Mouse (Mus musculus) cerebellum, adult 8-10 months (tissue): Measurements from ENCODE around the gene Eid2.
"Not testable (repeated sequence)": the region's sequence is repeated elsewhere in the genome, so short reads cannot be mapped to it uniquely, and the experiment has no call there.

Experiments
- DNase-seq: peaks from one replicate; pipeline ENCODE4 v3.0.0; 2022

Eid2 gene

DNA sequence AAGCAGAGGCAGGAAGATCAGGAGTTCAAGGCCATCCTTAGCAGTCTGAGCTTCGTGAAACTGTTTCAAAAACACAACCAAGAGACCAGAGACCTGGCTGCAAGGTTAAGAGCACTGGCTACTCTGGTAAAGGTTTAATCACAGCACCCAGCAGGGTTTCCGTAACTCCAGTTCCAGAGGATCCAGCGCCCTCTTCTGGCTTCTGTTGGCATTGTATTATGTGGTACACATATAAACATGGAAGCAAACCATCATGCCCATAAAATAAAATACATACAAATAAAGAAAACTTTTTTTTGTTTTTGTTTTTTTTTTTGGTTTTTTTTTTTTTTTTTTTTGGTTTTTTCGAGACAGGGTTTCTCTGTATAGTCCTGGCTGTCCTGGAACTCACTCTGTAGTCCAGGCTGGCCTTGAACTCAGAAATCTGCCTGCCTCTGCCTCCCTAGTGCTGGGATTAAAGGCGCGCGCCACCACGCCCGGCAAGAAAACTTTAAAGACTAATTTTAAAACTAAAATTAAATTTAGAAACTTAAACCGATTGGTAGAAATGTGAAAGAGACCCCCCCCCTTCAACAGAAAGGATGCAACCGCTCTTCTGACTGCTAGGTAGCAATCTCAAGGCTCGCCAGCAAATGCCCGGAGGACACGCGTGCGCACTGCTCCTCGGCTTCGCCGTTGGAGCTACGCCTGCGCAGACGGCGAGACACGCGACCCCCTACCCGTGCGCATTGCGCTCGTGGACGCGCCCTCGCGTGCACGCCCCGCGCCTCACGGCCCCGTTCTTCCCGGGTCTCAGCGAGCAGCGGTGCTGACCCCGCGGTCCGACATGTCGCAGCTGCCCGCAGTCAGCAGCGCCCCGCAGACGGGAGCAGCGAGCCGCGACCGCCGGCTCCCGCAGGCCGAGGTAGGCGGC lies at the start of gene Eid2:
Gene Eid2, plus strand, starts transcription at position 753 of the 913 bp plus-strand sequence.
- peak; percentile 90 for DNase-seq

DNA sequence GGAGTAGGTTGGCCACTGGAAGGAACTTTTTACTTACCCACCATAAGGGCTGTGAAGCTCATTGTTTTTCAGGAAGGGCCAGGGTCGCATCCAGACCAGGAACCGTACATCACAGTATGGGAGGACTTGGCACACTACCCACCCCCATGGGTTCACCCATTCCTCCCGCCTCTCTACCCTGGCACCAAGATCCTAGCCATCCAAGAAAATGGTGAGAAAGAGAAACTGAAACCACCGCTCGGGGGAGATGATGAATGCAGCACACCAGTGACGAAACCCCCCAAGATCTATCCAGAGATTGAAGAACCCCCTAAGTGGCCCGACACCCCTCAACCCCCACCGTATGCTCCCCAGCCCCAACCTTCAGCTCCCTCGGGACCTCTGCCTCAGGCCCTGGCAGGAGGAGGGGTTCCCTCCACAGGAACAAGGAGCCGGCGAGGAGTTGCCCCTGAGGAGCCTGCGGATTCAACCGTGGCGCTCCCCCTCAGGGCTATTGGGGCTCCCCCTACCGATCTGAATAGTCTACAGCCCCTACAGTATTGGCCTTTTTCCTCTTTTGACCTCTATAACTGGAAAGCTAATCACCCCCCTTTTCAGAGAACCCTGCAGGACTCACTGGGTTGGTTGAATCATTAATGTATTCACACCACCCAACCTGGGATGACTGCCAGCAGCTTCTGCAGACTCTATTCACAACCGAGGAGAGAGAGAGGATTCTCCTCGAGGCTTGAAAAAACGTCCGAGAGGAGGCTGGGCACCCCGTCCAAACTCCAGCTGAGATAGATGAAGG lies 48.5 kb upstream of the Eid2 start:
- DNase-seq = peak; percentile 20

DNA sequence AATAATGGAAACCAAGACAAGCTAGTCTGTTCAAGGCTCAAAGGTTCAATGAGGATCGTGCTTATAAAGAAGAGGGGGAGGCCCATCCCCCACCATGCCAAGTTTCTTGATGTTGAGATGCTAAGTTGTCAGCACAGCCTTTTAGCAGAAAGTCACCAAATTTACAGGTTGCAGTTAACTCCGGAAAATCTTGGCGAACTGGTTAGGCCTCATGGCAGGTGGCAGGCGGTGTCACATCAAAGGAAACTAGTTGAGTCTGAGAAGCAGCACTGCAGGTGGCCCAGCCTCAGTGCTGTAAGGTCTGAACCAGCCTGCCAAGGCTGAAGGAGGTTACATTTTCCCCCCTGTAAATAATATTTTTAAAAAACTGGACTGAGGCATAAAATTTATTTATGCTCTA lies 40.8 kb upstream of the Eid2 start:
- not testable (repeated sequence) for DNase-seq

DNA sequence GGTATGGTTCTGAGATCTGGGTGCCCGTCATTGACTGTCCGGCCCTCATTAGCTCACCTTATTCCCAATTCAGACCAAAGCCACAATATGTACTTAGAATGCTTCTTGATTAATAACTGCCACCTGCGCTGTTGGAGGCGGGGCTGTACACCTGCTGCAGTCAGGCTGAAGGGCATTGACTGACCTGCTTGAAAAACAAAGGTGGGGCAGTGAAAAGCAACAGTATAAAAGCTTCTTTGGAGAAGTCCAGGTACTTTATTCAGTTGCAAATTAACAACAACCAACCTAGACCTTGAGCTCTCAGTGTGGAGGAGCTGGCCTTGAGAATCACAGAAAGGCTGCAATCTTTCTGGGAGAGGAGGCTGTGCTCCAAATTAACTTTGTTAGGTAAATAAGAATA lies 40.3 kb upstream of the Eid2 start:
- not testable (repeated sequence) for DNase-seq

DNA sequence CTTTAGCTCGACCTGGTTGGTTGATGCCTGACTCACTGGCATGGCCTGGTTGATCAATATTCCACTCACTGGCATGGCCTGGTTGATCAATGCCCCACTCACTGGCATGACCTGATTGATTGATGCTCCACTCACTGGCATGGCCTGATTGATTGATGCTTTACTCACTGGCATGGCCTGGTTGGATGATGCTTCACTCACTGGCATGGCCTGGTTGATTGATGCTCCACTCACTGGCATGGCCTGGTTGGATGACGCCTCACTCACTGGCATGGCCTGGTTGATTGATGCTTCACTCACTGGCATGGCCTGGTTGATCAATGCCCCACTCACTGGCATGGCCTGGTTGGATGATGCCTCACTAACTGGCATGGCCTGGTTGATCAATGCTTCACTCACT lies 23.7 kb upstream of the Eid2 start:
- DNase-seq = not testable (repeated sequence)

DNA sequence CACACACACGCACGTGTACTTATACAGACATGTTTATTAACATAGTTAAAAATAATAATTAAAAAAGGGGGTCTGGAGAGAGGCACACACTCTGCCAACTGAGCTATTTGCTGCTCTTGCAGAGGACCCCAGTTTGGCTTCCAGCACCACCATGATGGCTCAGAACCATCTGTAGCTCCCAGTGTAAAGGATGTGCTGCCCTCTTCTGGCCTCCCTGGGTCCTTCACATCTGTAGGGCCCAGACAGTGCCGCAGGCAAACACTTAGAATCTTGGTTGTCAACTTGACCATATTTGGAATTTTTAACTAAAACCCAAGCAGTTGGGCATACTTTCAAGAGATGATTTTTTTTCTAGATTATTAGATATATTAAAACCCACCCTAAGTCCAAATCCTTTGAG lies 18.7 kb upstream of the Eid2 start:
- no peak for DNase-seq

DNA sequence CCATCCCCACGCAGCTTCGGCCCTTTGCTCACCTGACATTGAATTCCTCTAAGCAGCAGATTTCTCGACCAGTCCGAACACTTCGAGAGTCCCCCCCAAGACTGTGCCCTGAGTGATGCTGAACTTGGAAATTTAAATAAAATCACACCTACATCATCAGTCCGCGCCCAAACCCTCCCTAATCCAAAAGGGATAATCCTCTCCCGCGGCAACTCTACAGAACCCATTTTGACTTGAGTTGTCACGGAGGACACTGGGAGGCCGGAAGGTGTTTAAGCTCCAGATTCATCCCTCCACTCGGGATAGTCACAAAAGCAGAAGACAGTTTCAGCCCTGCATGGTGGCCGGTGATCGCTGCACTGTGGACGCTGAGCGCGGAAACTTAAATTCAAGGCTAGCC lies 15.7 kb upstream of the Eid2 start:
- DNase-seq = no peak

DNA sequence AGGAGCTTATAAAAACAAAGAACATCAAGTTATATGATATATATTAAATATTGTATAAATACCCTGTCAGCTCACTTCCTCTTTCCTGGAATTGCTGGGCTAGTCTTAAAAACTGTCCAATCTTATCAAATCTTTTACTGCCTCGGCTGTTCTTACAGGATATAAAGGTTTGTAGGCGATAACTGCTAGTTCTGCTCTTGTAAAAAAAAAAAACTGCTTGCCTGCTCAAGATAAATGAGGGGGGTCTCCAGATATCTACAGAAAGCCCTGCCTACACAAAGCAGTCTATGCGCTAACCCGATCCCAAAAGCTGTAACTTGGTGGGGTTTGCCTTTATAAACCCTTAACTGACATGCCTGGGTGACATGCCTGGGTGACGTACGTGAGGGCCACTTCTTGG lies 13.1 kb upstream of the Eid2 start:
- no peak for DNase-seq

DNA sequence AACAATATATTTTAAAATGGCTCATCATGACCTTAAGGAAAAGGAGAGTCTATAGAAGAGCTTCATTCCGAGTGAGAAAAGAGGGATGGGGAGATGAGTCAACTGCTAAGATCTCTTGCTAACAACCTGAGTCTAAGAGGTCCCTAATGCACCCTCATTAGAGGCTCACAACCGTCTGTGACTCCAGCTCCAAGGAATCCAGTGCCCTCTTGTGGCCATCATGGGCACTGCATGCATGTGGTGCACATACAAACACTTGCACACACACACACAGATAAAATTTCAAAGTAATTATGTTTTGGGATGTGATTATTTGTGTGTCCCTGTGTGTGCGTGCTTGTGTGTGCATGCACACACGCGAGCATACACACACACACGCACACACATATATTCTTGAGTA lies 12.2 kb upstream of the Eid2 start:
- DNase-seq = no peak

DNA sequence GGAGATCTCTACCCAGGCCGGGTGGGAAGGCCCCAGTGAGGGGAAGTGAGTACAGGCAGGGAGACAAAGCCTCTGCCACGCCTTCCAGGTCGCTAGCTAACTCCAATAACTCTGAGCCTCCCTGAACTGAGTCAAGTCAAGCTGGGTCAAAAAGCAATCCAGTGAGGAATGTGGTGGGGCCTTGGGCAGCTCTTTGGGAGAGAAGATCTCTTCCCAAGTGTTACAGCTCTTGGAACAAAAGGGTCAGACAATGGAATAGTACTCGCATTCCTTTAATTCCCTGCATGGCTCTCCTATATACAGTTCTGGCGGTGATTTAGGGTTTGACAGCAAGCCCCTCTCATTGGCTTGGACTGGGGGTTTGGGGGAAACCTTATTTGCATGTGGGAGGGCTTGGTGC lies 4.8 kb upstream of the Eid2 start:
- DNase-seq = no peak

DNA sequence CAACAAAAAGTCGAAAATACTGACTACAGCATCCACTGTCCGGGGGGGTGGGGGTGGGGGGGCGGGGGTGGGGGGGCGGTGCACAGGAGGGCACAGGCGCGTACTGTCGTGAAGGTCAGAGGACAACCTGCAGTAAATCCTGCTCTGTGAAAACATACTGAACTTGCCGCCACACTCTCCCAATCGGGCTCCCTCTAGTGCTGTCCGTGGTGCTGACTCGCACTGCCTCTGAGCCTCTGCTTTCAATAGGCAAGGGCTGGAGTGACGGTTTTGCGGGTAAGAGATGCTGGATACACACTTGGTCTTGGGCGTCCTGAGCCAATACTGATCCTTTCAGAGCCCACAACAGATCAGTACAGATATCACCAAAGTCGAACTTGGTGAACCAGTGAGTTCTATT lies 3.9 kb upstream of the Eid2 start:
- no peak for DNase-seq

DNA sequence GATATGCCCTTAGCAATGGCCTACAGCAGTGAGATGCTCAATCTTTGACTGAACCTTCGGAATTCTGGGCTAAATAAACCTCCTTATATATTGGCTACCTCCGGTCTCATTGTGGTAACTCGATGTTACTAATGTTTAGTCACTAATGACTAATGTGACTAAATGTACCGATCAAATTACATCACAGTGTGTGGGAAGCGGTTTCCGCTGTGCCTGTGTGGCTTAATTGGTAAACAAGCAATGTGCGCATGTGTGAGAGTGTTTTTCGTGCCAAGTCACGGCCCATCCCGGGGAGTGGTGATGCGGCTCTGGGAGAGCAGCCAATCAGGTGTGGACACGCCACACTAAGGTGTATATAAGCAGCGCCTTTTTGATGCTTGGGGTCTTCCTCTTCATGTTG lies 2.3 kb upstream of the Eid2 start:
- no peak for DNase-seq

DNA sequence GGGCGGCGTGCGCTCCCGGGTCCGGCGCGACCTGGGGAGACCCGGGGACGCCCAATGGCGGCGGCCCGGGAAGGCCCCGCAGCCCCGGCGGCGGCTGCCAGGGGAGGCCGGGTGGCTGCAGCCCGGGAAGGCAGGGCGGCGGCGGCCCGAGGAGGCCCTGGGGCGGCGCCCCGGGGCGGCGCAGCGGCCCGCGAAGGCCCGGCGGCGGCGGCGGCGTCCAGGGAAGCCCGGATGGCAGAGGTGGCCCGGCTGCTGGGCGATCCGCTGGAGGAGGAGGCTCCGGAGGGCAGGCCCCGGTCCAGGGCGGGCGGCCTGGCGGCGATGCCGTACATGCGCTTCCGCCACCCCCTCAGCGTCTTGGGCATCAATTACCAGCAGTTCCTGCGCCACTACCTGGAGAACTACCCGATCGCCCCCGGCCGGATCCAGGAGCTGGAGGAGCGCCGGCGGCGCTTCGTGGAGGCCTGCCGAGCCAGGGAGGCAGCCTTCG lies 406 bp downstream of the Eid2 start:
- peak; percentile 58 for DNase-seq

DNA sequence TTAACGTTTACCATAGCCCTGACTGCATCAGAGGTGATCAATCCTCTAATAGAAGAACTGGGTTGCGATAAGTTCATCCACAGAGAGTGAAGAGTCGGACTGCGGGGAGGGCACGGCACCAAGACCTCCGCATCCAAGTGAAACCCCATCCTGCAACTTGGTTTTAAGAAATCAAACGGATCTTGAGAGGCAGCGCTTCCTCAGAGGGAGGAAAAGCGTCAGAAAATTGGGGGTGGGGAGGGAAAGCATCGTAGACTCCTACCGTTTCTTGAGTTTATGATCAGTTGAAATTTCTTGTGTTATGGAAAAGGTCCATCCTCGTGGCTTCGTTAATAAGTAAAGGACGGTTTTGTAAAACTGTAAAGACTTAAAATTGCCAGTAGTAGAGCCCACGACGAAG lies 895 bp downstream of the Eid2 start:
- no peak for DNase-seq

DNA sequence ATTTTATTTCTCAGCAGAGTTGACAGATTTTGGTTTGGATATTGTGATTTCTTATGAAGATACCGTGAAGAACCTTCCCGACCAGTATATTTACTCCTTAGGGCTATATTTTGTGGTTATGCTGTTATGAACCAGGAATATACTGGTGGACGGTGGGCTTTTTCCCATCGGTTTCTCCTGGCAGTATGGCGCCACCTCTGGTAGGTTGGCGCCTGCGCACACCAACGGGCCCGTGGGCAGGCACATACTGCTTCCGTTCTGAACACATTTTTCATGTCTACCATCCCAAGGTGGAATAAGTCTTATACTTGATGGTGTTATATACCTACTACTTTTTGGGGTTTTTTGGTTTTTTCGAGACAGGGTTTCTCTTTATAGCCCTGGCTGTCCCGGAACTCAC lies 1.7 kb downstream of the Eid2 start:
- no peak for DNase-seq

DNA sequence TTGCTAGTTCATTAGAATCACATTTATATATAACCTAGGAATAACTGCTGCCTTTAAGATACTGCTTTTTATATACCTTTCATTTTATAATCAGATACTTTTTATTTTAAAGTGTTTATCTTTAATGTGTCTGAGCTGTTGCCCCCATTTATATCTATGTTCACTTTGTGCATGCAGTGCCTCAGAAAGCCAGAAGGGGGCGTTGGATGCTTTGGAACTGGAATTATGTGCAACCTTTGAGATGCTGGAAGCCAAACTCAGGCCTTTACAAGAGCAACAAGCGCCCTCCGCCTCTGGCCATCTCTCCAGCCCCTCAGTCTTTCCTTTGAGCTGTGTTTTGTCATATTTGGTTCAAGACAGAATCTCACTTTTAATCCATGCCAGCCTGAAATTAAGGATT lies 4.1 kb downstream of the Eid2 start:
- no peak for DNase-seq

DNA sequence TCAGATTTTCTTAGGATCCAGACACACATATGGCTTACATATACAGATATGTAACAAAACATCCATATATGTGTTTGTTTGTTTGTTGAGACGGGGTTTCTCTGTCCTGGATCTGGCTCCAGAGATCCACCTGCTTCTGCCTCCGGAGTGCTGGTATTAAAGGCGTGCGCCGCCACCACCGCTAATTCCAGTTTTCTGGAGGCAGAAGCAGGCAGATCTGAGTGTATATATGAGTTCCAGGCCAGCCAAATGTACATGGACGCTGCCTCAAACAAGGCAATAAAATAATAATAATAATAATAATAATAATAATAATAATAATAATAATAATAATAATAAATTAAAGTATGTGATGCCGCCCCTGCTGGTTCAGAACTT lies 9.5 kb downstream of the Eid2 start:
- no peak for DNase-seq

DNA sequence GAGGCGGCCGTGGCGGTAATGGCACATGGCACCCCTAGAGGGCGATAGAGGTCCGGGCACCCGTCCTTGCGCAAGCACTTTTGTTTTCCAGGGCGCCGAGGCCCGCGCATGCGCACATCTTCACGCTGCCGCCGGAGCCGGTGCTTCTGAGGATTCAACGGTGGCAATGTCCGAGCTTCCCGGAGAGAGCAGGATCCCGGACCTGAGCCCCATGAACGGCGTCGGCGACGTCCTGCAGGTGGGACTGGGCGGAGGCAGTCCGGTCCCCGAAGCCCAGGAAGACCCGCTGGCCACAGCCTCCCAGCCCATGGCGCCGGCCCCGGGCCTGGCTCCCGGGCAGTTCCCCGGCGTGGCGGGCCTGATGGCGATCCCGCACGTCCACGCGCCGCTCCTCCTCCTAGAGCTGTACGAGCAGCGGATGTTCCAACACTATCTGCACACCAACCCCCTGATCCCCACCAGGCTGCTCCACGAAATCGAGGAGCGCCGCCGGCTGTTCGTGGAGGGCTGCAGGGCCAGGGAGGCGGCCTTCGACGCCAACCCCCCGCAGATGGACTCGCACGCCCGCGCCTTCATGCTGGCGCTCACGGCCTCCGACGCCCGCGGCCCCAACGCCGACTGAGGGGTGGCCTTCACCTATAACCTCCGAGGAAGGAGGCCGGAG lies 10.1 kb downstream of the Eid2 start, which contains the start of gene Eid2b:
Gene Eid2b, plus strand, starts transcription at position 125 of the 664 bp plus-strand sequence.
- DNase-seq = peak; percentile 98

DNA sequence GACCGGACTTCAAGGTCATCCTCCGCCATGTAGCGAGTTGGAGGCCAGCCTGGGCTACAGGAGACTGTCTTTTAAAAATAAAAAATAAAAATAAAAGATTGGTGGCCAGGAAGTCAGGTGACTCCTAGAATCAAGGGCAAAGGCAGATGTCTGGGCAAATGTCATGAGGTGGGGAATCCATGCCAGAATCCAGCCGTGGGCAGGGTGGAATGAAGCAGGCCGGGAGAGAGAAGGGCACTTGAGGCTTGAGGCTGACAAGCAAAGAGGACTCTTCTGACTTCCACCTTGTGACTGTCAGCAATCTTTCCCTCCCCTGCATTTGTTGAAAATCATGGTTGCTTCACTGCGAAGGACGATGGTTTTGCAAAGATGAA lies 10.6 kb downstream of the Eid2 start:
- DNase-seq = no peak

DNA sequence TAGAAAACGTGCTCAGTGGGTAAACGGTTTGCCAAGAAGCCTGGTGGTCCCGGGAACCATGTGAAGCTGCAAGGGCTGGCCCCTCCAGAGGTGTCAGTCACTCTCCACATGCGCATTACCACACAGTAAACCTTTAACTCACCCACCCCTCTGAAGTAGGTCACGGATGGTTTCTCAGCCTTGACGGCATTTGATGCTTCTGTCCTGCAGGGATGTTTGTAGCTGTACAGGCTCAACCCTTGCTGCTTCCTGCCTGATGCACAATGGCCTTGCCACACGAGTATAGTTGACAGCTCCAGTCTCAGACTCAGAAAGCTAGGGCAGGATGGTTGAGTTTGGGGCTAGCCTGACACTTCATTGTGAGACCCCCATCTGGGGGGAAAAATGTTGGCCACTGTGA lies 12.9 kb downstream of the Eid2 start:
- no peak for DNase-seq

DNA sequence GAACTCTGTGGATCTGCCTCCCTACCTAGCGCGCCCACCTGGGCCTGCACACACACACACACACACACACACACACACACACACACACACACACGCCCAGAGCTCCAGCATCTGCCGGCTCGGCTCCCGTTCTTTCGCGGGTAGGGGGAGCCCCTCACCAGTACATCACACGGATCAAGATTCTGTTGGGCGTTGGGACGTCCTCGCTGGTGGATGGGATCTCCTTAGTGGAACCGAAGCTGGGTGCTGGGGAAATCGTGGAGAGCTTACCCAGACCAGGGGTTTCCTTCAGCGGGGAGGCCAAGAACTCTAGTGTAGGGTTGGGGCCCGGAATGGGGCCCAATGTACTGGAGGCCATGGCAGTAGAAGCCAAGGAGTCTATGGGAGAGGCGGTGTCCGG lies 22.5 kb downstream of the Eid2 start:
- no peak for DNase-seq

DNA sequence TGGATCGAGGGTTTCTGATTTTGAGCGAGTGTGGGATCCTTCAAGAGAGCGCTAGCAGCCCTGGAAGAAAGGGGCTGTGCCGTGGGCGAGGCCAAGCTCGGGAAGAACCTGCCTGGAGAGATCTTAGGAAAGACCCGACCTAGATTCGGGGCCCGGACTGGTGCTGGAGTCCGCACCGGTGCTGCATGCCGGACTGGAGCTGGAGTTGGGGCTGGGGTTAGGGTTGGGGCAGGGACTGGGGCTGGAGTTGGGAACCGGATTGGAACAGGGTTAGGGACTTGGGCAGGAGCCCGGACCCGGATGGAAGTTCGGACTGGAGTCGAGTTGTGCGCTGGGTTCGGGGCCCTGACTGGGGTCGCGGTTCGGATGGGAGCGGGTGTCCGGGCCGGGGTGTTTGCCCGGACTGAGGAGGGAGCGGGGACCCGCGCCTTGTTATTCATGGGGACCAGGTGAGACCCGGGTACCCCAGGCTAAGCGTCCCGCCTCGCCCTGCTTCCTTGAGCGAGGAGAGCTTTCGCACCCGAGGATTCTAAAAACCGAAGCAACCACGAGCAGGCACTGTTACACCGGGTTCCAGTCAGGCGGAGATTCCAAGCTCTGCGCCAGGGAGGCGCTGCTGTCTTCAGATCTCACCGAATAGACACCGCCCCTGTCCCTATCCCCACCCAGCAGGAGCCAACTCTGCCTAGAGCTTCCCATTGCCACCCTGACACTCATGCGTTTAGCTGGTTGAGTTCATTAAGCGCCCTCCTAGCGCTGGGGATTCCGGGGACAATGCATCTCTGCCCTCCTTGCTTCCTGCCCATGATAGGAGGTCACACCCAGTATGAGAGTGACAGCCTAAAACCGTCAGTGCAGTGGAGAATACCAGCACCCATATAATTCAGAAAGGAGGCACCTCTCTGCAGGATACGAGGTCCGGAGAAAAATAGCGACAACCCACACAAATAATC lies 23.2 kb downstream of the Eid2 start, which contains the start of gene Selenov:
Gene Selenov, minus strand, starts transcription at position 549 of the 953 bp plus-strand sequence.
- DNase-seq = peak; percentile 30
